Mouse (Mus musculus): ENCODE measurements around the gene Cbfa2t2. TPM values are rescaled to one million over a fixed set of nuclear protein-coding genes. Genes with fewer than 3 reads are reported as not detected.

Cbfa2t2 gene
- total and polyA plus RNA-seq, 2 experiments from 2014 or later = 31.6 to 51.7 TPM

DNA sequence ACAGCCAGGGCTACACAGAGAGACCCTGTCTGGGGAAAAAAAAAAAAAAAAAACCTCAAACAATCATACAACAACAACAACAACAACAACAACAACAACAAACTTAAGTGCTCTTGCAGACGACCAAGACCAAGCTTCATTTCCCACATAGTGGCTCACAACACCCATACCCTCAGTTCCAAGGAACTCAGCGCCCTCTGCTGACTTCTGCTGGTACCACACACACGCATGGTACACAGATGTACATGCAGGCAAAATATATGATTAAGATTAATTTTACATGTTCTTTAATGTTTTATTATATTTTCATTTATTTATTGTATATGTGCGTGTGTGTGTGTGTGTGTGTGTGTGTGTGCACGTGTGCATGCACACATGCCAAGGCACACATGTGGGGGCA, 150.1 kb downstream of the Cbfa2t2 start:
- ATAC-seq (no peak), DNase-seq (ENCODE audit: low spot score) (peak; percentile 74)
- H3K27ac ChIP-seq = no peak overlapping the region
- H3K4me3 ChIP-seq (ENCODE audit: low read length) = no peak overlapping the region
- peaks cover 6% of the 10 kb centered on the region; the same call in 1 of the 2 replicates for H3K36me3 ChIP-seq (ENCODE audit: insufficient read depth, low read length)
- peaks cover 13% of the 10 kb centered on the region; the same call in 1 of the 2 replicates for H3K4me1 ChIP-seq (ENCODE audit: insufficient read depth, low read length)
- H3K9me3 ChIP-seq (ENCODE audit: low read length) = no peaks in the 10 kb centered on the region
- H3K27me3 ChIP-seq (ENCODE audit: insufficient read depth, low read length) = no peaks in the 10 kb centered on the region
- WGBS = 77% methylated on average over 5 of the region's 5 CpGs
- H3K9ac ChIP-seq (replicated peaks; ENCODE audit: low read length) = no peak overlapping the region
- no peak overlapping the region for H3K4me2 ChIP-seq (ENCODE audit: low read depth, low read length)
- peak; percentile 77 for TF ChIP-seq CTCF (IDR thresholded peaks at IDR 0.05; ENCODE audit: low read depth)

Other genes starting within 250 kb of the Cbfa2t2 start
- gene Bpifb1, start 245.7 kb upstream of the Cbfa2t2 start, total RNA-seq (2014; rRNA removed) = 0.10 TPM in 1 of 2 replicates, not detected in the other
- 0.26 and 0.35 TPM in 2 replicates for gene Bpifb1, start 245.7 kb upstream of the Cbfa2t2 start, polyA plus RNA-seq (2015; fragmentation: Nextera tagmentation; extraction: Ambion mirVana)
- 0.29 TPM in 1 of 2 replicates, not detected in the other for gene Bpifb5, start 212.7 kb upstream of the Cbfa2t2 start, total RNA-seq (2014; rRNA removed)
- 0.34 and 0.35 TPM in 2 replicates for gene Bpifb5, start 212.7 kb upstream of the Cbfa2t2 start, polyA plus RNA-seq (2015; fragmentation: Nextera tagmentation; extraction: Ambion mirVana)
- gene Bpifb9a, start 178.6 kb upstream of the Cbfa2t2 start, total RNA-seq (2014; rRNA removed) = not detected in 2 replicates
- 0.44 TPM in 1 of 2 replicates, not detected in the other for gene Bpifb9a, start 178.6 kb upstream of the Cbfa2t2 start, polyA plus RNA-seq (2015; fragmentation: Nextera tagmentation; extraction: Ambion mirVana)
- 0.11 and 0.68 TPM in 2 replicates for gene Bpifb9b, start 129.3 kb upstream of the Cbfa2t2 start, total RNA-seq (2014; rRNA removed)
- gene Bpifb9b, start 129.3 kb upstream of the Cbfa2t2 start, polyA plus RNA-seq (2015; fragmentation: Nextera tagmentation; extraction: Ambion mirVana) = 0.16 and 0.29 TPM in 2 replicates
- 9.6 and 13.2 TPM in 2 replicates for gene Cdk5rap1, start 63.5 kb upstream of the Cbfa2t2 start, total RNA-seq (2014; rRNA removed)
- gene Cdk5rap1, start 63.5 kb upstream of the Cbfa2t2 start, polyA plus RNA-seq (2015; fragmentation: Nextera tagmentation; extraction: Ambion mirVana) = 5.0 and 6.6 TPM in 2 replicates
- 40.4 and 41.1 TPM in 2 replicates for gene Snta1, start 28.4 kb upstream of the Cbfa2t2 start, total RNA-seq (2014; rRNA removed)
- gene Snta1, start 28.4 kb upstream of the Cbfa2t2 start, polyA plus RNA-seq (2015; fragmentation: Nextera tagmentation; extraction: Ambion mirVana) = 20.0 and 20.1 TPM in 2 replicates
- 0.90 and 1.9 TPM in 2 replicates for gene 1700003F12Rik, start 110.6 kb downstream of the Cbfa2t2 start, total RNA-seq (2014; rRNA removed)
- gene 1700003F12Rik, start 110.6 kb downstream of the Cbfa2t2 start, polyA plus RNA-seq (2015; fragmentation: Nextera tagmentation; extraction: Ambion mirVana) = 3.9 and 4.0 TPM in 2 replicates
- gene Actl10, start 115.3 kb downstream of the Cbfa2t2 start, total RNA-seq (2014; rRNA removed) = 0.52 TPM in 1 of 2 replicates, not detected in the other
- gene Actl10, start 115.3 kb downstream of the Cbfa2t2 start, polyA plus RNA-seq (2015; fragmentation: Nextera tagmentation; extraction: Ambion mirVana) = 0.23 TPM in 1 of 2 replicates, not detected in the other
- gene Necab3, start 122.4 kb downstream of the Cbfa2t2 start, total RNA-seq (2014; rRNA removed) = 35.1 and 52.2 TPM in 2 replicates
- gene Necab3, start 122.4 kb downstream of the Cbfa2t2 start, polyA plus RNA-seq (2015; fragmentation: Nextera tagmentation; extraction: Ambion mirVana) = 22.9 and 27.0 TPM in 2 replicates
- 6.3 and 6.7 TPM in 2 replicates for gene E2f1, start 133.4 kb downstream of the Cbfa2t2 start, total RNA-seq (2014; rRNA removed)
- gene E2f1, start 133.4 kb downstream of the Cbfa2t2 start, polyA plus RNA-seq (2015; fragmentation: Nextera tagmentation; extraction: Ambion mirVana) = 8.4 and 8.7 TPM in 2 replicates
- 24.8 and 31.1 TPM in 2 replicates for gene Pxmp4, start 167.2 kb downstream of the Cbfa2t2 start, total RNA-seq (2014; rRNA removed)
- 21.9 and 24.1 TPM in 2 replicates for gene Pxmp4, start 167.2 kb downstream of the Cbfa2t2 start, polyA plus RNA-seq (2015; fragmentation: Nextera tagmentation; extraction: Ambion mirVana)
- 7.0 and 8.5 TPM in 2 replicates for gene Zfp341, start 176.8 kb downstream of the Cbfa2t2 start, total RNA-seq (2014; rRNA removed)
- gene Zfp341, start 176.8 kb downstream of the Cbfa2t2 start, polyA plus RNA-seq (2015; fragmentation: Nextera tagmentation; extraction: Ambion mirVana) = 1.5 and 1.6 TPM in 2 replicates
- not detected in 2 replicates for gene 4930519P11Rik, start 177.0 kb downstream of the Cbfa2t2 start, total RNA-seq (2014; rRNA removed)
- gene 4930519P11Rik, start 177.0 kb downstream of the Cbfa2t2 start, polyA plus RNA-seq (2015; fragmentation: Nextera tagmentation; extraction: Ambion mirVana) = 0.54 TPM in 1 of 2 replicates, not detected in the other
- gene Chmp4b, start 215.2 kb downstream of the Cbfa2t2 start, total RNA-seq (2014; rRNA removed) = 113 and 151 TPM in 2 replicates
- gene Chmp4b, start 215.2 kb downstream of the Cbfa2t2 start, polyA plus RNA-seq (2015; fragmentation: Nextera tagmentation; extraction: Ambion mirVana) = 35.9 and 36.5 TPM in 2 replicates

All from hindbrain, postnatal 0 days (tissue).